Mouse (Mus musculus) gastrocnemius, adult 8-10 months (tissue): ENCODE data around the gene Tbx5. TPM values are rescaled to one million over a fixed set of nuclear protein-coding genes. Genes with fewer than 3 reads are reported as not detected.

Experiments used
- DNase-seq, 2 experiments: peaks; one replicate each; pipeline ENCODE4 v3.0.0; 2022; ENCODE audit warnings: low spot score in 2 of 2
- total RNA-seq, 4 experiments: library from RNA; stranded (reverse); gene quantifications; 2 replicates each; pipeline ENCODE4 v1.2.4; 2022

The Tbx5 gene
- total RNA-seq, 4 experiments from 2014 or later = 0.05 TPM; not detected in 3

GRCm38 (mm10) chr5:119810994-119811690 lies 21.3 kb upstream of the Tbx5 start:
- DNase-seq = no peak

GRCm38 (mm10) chr5:119815247-119815646 lies 17.2 kb upstream of the Tbx5 start:
- no peak for DNase-seq

- no peak for DNase-seq
Observed at GRCm38 (mm10) chr5:119820452-119820851, 12.0 kb upstream of the Tbx5 start.

- no peak for DNase-seq
Observed at GRCm38 (mm10) chr5:119821506-119821905, 11.0 kb upstream of the Tbx5 start.

DNA sequence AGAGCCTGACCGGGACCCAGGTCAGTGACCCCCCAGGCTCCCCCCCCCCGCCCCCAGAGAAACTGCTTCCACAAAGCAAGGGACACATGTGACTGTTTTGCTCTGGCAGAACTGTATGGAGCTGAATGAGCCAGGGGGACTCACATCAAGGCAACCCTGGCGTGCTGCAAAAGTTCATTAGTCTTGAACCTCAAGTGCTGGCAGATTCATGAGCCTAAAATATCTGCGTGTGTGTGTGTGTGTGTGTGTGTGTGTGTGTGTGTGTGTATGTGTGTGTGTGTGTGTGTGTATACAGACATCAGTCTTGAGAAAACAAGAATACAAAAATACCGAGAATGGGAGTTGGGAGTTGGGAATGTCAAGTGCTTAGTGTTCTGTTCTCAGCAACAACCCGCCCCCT lies 5.1 kb upstream of the Tbx5 start:
- DNase-seq = no peak

- no peak for DNase-seq
Observed at GRCm38 (mm10) chr5:119830611-119831010, 1.9 kb upstream of the Tbx5 start.

DNA sequence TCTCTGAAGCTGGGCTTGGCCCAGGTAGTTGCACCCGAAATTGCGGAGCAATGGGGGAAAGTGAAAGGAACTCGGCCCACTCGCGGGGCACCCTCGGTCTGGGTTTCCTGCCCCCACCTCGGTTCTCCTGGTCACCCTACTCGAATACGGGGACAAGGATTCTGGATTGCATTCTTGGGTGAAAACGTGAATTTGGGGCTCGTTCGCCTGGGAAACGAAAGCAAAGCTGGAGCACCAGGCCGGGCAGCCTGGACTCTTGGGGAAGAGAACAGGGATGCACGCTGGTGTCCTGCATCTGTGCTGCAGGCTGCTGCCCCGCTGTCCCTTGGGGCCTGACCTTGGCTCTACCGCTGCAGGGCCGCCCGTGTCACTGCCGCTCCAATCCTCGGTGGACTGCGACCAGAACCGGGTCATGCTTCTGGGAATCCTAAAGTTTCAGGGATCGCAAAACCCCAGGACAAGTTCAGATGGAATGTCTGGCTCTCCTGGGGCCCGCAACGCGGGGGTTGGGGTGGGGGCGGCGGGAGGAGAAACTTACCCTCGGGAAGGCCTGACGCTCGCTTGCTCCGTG lies 1.2 kb upstream of the Tbx5 start:
- DNase-seq = peak in 1 of 2 experiments; percentile 8

DNA sequence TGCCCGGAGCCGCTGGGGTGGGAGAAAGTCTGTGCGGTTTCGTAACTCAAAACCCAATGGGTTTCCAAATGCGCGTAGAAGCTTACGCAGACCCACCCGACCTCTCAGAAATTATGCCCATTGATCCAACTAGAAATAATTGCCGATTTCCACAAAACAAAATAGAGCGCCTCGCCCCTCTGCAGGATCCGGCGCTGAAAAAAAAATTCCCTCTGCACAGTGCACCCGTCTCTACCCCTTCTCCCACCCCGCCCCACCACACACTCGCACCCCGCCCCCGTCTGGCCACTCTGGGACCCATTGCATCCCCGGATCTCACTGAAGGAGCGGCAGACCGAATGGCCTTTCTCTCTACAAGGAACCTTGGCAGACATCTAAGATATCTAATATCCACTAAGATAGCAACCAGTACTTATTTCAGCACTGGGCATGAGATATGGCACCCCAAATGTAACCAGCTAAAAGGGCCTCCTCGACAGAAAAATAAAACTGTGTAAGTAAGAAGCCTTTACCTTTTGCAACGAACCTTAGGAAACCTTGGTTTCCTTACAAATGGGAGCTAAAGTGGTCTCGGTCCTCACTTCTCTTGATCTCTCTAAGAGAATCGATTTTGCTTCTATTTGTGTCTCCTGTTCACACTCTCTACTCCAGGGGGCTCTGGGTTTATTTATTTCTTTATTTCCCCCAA lies 533 bp upstream of the Tbx5 start:
- no peak for DNase-seq

DNA sequence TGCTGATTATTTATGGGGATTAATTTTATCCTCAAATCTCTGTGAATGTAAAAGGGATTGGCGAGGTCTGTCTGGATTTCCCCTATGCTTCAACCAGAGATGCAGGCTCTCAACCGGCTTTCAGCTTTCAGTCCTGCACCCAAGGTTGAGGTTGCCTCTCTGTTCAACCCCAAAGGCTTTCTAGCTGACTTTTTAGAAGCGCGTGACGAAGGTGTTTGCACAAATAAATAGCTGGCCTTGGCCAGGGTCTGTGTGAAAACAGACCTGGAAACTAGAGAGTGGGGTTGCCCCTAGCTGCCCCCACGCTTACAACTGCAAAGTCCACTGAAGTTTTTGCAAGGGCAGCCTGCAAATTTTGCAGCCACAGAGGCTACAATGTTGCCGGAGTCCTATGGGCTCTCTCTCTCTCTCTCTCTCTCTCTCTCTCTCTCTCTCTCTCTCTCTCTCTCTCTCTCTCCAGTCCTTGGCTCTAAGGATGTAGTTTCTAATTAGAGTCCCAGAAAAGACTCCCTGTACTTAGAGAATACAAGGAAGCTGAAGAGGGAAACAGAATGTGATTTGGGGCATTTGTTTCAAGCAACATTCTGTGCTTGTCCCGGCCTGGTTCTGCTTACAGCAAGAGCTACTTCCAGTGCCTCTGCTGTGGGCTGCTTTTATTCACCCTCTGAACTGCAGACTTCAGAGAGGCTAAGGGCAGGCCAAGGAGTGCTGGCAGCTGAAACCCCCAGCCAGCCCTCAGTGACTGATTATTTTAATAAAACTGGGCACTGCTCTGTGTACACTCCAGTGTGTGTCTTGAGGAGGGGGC lies 959 bp downstream of the Tbx5 start:
- no peak for DNase-seq

DNA sequence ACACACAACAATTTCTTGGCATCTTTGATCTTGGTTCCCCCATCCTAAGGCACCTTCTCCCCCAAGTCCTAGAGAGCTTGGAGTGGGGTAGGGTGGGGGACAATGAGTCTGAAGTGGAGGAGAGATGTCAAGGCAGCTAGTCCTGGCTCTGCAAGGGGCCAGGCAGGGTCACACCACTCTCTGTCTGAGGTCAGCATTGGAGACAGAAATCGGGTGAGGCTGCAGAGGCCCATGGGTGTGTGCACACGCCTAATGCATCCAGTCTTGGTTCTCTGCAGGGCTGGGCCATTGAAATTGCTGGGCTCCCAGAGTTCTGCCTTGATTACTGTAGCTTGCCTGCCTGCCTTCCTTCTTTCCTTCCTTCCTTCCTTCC lies 1.5 kb downstream of the Tbx5 start:
- no peak for DNase-seq

GRCm38 (mm10) chr5:119835053-119835867 lies 2.8 kb downstream of the Tbx5 start:
- DNase-seq = no peak

- DNase-seq = no peak
Observed at GRCm38 (mm10) chr5:119835868-119836209, 3.4 kb downstream of the Tbx5 start.

- no peak for DNase-seq
Observed at GRCm38 (mm10) chr5:119836618-119837305, 4.3 kb downstream of the Tbx5 start.

DNA sequence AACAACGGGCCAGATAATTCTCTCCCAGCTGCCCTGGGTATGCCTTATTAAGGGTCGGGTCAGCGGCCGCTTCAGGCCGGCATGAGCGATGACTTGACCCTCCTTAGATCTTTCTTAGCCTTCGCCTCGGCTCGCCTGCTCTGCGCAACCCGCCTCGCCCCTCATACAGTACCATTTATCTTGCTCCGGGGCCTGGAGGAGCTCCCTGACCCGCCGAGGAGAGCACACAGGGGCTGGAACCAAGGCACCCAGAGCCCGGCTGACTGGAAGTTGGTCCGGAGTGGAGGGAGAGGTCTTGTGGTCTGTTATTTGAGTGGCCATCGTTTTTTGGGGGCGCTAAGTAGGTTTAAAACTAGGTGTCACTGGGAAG lies 4.8 kb downstream of the Tbx5 start:
- DNase-seq = no peak

DNA sequence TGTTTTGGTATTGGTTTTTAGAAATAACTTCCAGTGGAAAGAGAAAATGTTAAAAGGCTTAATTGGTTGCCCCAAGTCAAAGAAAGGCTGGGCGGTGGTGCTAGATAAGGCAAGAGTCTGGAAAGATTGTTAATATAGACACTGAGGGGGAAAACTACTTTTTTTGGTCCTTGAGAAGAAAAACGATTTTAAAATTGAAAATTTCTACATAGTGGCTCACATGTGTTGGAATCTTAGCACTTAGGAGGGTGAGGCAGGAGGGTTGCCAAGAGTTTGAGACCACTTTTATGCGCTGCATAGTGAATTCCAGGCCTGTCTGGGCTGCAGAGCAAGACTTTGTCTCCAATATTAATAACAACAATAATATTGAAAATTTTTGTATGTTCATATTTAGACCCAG lies 5.4 kb downstream of the Tbx5 start:
- no peak for DNase-seq

DNA sequence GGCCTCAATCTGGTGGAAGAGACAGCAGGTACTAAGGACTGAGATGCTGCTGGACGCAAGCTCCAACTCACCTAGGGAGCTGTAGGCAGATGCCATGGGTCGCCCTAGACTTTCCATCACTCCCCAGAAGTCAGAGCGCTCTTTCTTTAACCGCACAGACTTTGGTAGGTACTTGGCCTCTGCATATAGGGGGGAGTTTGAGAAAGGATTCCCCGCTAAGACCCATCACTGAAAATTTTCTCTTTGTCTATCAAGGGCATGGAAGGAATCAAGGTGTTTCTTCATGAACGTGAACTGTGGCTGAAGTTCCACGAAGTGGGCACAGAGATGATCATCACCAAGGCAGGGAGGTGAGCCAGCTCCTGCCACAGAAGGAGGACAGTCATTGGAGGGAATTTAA lies 6.0 kb downstream of the Tbx5 start:
- DNase-seq = no peak

GRCm38 (mm10) chr5:119839156-119839555 lies 6.7 kb downstream of the Tbx5 start:
- no peak for DNase-seq

DNA sequence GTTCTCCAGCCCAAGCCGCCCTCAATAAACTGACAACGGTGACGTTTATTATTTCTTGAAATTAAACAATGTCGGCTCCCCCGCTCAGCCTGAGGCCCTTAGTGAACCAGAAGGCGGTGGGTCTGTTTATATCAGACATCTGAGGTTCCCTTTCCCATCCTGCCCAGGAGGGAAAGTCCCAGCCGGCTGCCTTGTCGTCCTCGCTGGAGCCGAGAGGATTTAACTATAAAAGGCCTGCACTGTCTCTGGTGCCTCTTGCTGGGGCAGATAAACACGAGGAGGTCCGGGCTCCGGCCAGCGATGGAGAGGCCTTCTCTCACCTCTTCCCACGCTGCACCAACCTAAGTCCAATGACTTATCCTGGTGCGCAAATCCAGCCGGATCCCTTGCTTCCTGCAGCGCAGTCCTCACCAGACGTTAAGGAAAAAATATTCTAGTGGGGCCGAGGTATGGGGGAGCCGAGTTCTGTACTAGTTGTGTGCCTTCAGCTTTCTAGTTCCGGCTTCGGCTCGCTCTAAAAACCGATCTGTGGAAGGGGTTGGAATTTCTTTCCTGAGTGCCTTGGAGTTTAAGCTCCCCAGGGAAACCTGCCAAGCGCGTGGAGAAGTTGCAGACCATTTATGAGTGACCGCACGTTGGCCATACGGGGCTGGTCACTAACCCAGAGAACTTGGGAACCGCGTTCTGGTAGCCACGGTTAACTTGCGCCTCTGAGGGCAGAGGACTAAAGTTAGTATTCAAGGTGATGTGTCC lies 7.3 kb downstream of the Tbx5 start:
- DNase-seq = no peak

- DNase-seq = no peak
Observed at GRCm38 (mm10) chr5:119840404-119840803, 7.9 kb downstream of the Tbx5 start.
